Mouse (Mus musculus) lung, adult 2 months (tissue): ENCODE data around the gene Slc25a26. TPM values are rescaled to one million over a fixed set of nuclear protein-coding genes. Genes with fewer than 3 reads are reported as not detected.

ENCODE experiments used
- DNase-seq: peaks from one replicate; pipeline ENCODE4 v3.0.0; 2022
- H3K4me1 ChIP-seq: fragments of 200-500 bp; 2 replicates; pipeline ENCODE4 v1.6.1; 2011; ENCODE audit warnings: low read length; ENCODE audit not compliant: control insufficient read depth, insufficient read depth
- H3K4me3 ChIP-seq: fragments of 200-500 bp; replicated peaks from 2 replicates; pipeline ENCODE3; 2011; ENCODE audit warnings: low read depth, mild to moderate bottlenecking, control low read depth, low read length; ENCODE audit errors: extremely low read depth
- CTCF ChIP-seq: fragments of 200-500 bp; IDR thresholded peaks from 2 replicates; pipeline ENCODE4 v1.5.1; 2011; ENCODE audit warnings: mild to moderate bottlenecking, low read length, control low read depth; ENCODE audit not compliant: insufficient read depth
- POLR2A ChIP-seq: fragments of 200-500 bp; IDR thresholded peaks from 2 replicates; pipeline ENCODE4 v1.6.1; 2011; ENCODE audit warnings: low read depth, mild to moderate bottlenecking, control low read depth, low read length, borderline replicate concordance; ENCODE audit errors: extremely low read depth
- WGBS: fragments of 180-500 bp; shearing (Covaris S2); methylation state at CpG from one replicate; pipeline ENCODE4 v1.1.7; 2018; 5-methylcytosine and 5-hydroxymethylcytosine counted together
- polyA plus RNA-seq: library from polyadenylated mRNA; depleted of rRNA; stranded (reverse); fragments of >200 nt; gene quantifications from 2 replicates; pipeline ENCODE4 v1.2.3, GENCODE M21; 2012

Slc25a26 gene
- polyA plus RNA-seq, 1 experiment, result 5.7 TPM

DNA sequence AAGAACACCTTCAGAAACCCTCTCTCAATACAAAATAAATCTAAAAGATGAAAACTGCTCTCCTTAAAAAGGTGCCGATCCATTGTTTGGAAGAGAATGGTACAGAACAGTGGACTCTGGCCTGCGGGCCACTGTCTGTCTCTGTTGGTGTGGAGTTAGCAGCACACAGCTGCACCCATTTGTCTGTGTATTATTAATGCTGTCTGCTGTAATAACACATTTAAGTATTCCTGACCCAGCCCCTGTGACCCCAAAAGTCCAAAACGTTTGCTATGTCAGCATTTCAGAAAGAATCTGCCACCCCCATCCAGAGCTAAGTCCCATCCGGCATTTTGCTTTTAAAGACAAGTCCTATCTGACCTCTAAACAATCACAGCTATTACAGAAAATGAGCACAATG, 115.8 kb downstream of the Slc25a26 start:
- DNase-seq, result no peak
- H3K4me3 ChIP-seq, result no peak overlapping the region
- 73% methylated on average over 4 of the region's 4 CpGs for WGBS
- H3K4me1 ChIP-seq, result no peaks in the 10 kb centered on the region
- TF ChIP-seq POLR2A (no peak), CTCF (no peak)

DNA sequence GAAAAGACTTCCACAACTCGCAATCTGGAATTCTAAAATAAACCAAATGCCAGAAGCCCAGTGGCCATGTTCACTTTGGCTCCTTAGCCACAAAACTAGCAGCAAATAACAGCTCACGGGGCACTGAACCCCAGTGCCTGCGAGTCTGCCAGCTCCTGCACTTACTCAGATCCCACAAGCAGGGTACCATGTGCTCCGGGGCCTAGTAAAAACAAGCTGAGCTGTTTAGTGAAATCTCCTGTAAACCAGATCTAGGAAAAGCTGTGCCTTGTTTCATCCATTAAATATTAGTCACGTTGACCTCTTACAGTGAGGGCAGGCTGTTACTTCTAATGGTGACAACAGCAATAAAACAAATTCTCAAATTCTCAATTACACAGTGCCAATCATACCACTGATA, 118.5 kb downstream of the Slc25a26 start:
- no peak for TF ChIP-seq CTCF
- no peak for TF ChIP-seq POLR2A
- Histone ChIP-seq H3K4me3 (no peak overlapping the region), H3K4me1 (no peaks in the 10 kb centered on the region)
- WGBS, result 77% methylated on average over 5 of the region's 5 CpGs
- no peak for DNase-seq

DNA sequence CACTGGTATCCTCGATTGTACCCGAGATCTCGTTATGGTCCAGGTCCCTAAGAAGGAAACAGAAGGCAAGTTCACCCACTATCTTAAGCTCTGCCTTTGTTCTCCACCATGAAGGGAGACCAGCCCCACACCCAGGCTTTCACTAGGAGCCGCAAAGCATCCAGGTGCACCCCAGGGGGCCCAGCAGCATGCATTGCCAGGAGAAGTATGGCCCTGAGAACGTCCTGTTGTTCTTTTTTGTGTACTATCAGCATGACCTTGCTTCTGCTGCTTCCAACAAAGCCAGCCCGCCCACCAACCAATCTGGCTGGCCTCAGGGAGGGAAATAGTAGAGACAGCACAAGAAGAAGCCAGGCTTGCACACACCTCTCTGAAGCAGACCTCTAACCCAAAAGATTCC, 120.2 kb downstream of the Slc25a26 start:
- no peak for DNase-seq
- Histone ChIP-seq H3K4me3 (no peak overlapping the region), H3K4me1 (no peaks in the 10 kb centered on the region)
- TF ChIP-seq POLR2A (no peak), CTCF (no peak)
- 82% methylated on average over 6 of the region's 6 CpGs for WGBS

DNA sequence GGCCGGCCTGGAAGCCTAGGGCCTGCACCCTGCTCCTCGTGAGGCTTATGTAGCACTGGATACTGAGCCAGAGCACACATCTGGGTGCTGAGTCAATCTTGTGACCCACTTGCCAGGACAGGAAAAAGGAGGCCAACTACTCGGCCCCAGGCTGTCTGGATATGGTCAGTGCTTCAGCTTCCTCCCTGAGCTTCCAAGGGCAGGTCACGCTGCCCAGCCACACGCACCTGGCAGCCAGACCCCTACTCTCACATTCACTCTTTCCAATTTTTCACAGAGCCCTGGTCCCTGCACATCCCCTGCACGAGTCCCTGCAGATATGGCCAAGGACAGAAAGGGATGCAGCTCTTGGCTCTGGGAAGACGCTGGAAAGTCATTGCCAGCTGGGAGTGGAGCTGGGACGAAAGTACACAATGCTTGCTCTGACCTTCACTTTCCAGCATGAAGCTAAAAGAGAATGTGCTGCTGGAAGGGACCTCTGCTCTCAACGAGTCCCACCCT, 120.7 kb downstream of the Slc25a26 start:
- no peak for DNase-seq
- no peak overlapping the region for H3K4me3 ChIP-seq
- no peaks in the 10 kb centered on the region for H3K4me1 ChIP-seq
- TF ChIP-seq POLR2A, result no peak
- no peak for TF ChIP-seq CTCF
- WGBS, result 71% methylated on average over 9 of the region's 9 CpGs

DNA sequence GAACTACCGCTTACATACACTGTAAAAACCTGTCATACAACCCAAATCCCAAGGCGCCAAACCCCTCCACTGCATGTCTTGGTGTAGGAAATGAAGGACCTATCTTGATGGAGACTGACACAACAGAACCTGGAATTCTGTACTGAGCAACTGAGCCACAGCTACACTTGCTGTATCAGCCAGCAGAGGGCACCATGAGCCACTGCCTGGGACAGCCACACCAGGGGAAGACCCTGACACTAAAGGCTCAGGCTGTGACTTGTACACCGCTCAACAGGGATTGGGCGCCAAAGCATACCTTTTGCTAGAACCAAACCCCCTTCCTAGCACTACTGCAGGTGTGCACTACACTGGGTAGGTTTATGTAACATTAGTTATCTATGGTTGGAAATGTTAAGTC, 122.9 kb downstream of the Slc25a26 start:
- WGBS, result 81% methylated on average over 4 of the region's 4 CpGs
- no peak for TF ChIP-seq POLR2A
- TF ChIP-seq CTCF, result peak; percentile 82
- peak; percentile 62 for DNase-seq
- H3K4me3 ChIP-seq, result no peak overlapping the region
- no peaks in the 10 kb centered on the region for H3K4me1 ChIP-seq

DNA sequence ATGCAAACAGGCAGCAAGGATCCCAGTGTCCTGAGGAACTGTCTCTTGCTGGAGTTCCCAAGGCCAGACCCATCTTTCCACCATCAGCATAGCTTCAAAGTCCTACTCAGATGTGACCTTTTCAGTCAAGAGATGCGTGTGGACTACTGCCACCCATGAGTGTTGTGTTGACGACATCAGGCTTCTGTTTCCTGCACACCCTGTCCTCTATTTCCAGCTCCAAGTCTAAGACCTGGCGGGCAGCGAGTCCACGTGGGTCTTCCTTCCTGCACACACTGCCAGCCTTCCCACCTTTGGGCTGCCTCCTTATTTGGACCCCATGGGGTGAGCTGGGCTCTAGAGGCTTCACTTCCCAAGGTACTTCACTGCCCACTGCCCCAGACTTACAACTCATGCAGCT, 124.4 kb downstream of the Slc25a26 start:
- H3K4me3 ChIP-seq, result no peak overlapping the region
- no peaks in the 10 kb centered on the region for H3K4me1 ChIP-seq
- WGBS, result 64% methylated on average over 5 of the region's 5 CpGs
- no peak for TF ChIP-seq POLR2A
- TF ChIP-seq CTCF, result no peak
- no peak for DNase-seq

DNA sequence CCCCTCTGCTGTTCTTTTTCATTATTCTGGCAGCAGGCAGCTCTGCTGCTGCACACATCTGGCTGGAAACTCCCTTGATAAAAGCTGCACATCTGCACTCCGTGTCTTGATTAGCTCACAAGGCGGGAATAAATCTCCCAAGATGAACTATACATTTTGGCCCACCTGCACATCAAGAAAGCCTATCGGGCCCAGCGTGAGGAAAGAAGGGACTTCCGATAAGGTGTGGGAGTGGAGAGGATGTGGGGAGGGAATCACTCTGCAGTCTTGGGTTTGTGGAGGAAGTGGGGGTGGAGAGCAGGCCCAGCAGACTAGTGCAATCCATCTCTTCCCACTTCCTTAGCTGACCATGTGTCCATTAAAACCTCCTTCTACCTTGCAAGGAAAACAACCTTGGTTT, 125.8 kb downstream of the Slc25a26 start:
- no peak overlapping the region for H3K4me3 ChIP-seq
- 0 out of 2 replicates have a peak, but pooled peaks cover 1% of the 10 kb centered on the region for H3K4me1 ChIP-seq
- DNase-seq, result no peak
- 57% methylated on average over 5 of the region's 5 CpGs for WGBS
- TF ChIP-seq POLR2A, result no peak
- no peak for TF ChIP-seq CTCF

DNA sequence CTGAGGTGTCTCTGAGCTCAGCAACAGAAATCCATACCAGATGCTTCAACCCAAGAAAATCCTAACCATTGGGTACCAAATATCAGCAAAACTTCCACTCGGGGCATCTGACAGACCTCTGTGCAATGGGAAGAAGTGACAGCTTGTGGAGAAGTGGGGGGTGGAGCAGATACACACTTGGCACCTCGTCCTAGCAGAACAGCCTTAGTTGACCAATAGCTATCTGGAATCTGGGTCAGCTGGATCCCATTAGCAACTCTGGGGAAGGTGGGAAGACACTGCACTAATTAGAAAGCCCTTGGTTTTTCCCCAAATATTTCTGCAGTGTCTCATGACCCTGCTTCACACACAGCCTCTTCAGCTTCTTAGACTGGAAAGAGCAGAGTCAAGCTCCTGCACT, 126.7 kb downstream of the Slc25a26 start:
- 0 out of 2 replicates have a peak, but pooled peaks cover 2% of the 10 kb centered on the region for H3K4me1 ChIP-seq
- no peak overlapping the region for H3K4me3 ChIP-seq
- TF ChIP-seq POLR2A, result no peak
- WGBS, result 56% methylated on average over 2 of the region's 2 CpGs
- no peak for DNase-seq

DNA sequence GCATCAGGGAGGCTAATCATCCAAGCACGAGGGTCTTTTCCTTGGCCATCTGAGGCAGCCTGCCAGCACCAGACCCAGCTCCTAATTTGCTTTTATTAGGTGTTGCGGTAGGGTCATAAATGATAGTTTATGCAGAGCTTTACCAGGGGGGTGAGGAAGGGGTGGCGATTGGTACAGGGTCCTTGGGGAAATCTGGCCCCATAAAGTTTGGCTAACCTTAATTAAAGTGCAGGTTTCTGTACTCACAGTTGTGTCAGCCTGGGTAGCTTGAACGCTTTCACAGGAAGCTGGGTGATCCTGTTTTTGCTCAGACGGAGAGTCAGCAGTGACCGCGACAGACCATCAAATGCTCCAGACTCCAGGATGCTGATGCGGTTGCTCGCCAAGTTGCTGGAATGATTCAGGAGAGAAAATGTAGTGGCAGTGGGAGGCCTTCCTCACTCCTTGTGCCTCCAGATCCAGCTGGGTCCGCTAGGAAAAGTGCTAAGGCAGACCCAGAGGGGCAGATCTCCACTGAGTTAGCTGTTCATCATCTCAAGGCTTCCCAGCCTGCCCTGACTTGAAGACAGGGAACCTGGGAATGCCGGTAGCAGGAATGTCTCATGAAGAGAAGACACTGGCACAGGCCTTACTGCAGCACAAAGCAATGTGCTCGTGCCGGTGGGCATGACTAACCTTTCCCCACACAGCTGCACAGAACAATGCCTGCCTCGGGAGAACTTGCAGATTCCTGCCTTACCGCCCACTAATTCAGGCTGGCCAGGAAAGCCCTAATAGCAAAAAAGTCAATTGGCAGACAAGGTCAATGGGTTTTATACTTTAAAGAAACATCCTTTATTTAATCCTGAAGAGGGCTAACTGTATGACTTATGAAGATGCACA, 127.8 kb downstream of the Slc25a26 start:
- no peak overlapping the region for H3K4me3 ChIP-seq
- TF ChIP-seq CTCF (no peak), POLR2A (no peak)
- WGBS, result 74% methylated on average over 15 of the region's 15 CpGs
- peaks cover 5% of the 10 kb centered on the region for H3K4me1 ChIP-seq
- DNase-seq, result no peak

DNA sequence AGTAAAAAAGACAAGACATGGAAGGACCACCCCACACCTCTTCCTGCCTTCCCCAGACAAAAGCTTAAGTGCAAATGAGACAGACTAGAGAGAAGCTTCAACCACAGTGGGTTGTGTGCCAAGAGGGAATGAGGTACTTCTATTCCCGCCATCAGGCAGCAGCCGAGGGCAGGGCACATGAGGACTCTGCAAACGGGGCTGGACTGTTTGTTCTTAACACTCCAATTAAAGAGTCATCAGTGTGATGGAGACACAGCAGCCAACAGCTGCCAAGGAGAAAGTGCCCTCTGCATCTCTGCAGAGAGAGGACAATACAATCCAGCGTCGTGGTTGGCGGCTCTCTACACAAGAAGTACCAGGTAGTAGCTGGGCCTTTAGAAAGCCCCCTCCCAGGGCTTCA, 128.7 kb downstream of the Slc25a26 start:
- WGBS, result 52% methylated on average over 6 of the region's 6 CpGs
- H3K4me3 ChIP-seq, result no peak overlapping the region
- no peak for TF ChIP-seq CTCF
- TF ChIP-seq POLR2A, result no peak
- DNase-seq, result no peak
- peaks cover 5% of the 10 kb centered on the region for H3K4me1 ChIP-seq
